Mouse (Mus musculus): ENCODE results near the gene Scnn1a.

Scnn1a gene

GRCm38 (mm10) chr6:125344084-125344483 is 23.6 kb downstream of the Scnn1a start:
- peak; percentile 73 for DNase-seq

GRCm38 (mm10) chr6:125344866-125345265 is 24.4 kb downstream of the Scnn1a start:
- DNase-seq: no peak

- no peak for DNase-seq
Measured at GRCm38 (mm10) chr6:125345625-125346024, 25.2 kb downstream of the Scnn1a start.

GRCm38 (mm10) chr6:125346029-125346428 is 25.6 kb downstream of the Scnn1a start:
- DNase-seq: no peak

- no peak for DNase-seq
Measured at GRCm38 (mm10) chr6:125348721-125349574, 28.5 kb downstream of the Scnn1a start, which contains the start of gene Tnfrsf1a. Gene Tnfrsf1a, plus strand, starts transcription at chr6:125349362.

- DNase-seq: peak; percentile 75
Measured at GRCm38 (mm10) chr6:125349575-125350230, 29.2 kb downstream of the Scnn1a start.

- no peak for DNase-seq
Measured at GRCm38 (mm10) chr6:125350231-125350994, 30.0 kb downstream of the Scnn1a start.

GRCm38 (mm10) chr6:125350995-125351324 is 30.5 kb downstream of the Scnn1a start:
- DNase-seq: no peak

- DNase-seq: peak; percentile 65
Measured at GRCm38 (mm10) chr6:125351368-125352045, 31.0 kb downstream of the Scnn1a start.

GRCm38 (mm10) chr6:125352046-125352384 is 31.6 kb downstream of the Scnn1a start:
- no peak for DNase-seq

GRCm38 (mm10) chr6:125352811-125353210 is 32.4 kb downstream of the Scnn1a start:
- no peak for DNase-seq

GRCm38 (mm10) chr6:125353221-125353620 is 32.8 kb downstream of the Scnn1a start:
- no peak for DNase-seq

GRCm38 (mm10) chr6:125353655-125354054 is 33.2 kb downstream of the Scnn1a start:
- DNase-seq: no peak

GRCm38 (mm10) chr6:125354352-125355151 is 34.1 kb downstream of the Scnn1a start:
- peak; percentile 69 for DNase-seq

GRCm38 (mm10) chr6:125355197-125355741 is 34.8 kb downstream of the Scnn1a start:
- DNase-seq: no peak

- no peak for DNase-seq
Measured at GRCm38 (mm10) chr6:125356264-125356663, 35.8 kb downstream of the Scnn1a start.

- DNase-seq: no peak
Measured at GRCm38 (mm10) chr6:125357334-125357733, 36.9 kb downstream of the Scnn1a start.

GRCm38 (mm10) chr6:125359999-125360398 is 39.5 kb downstream of the Scnn1a start:
- DNase-seq: no peak

- DNase-seq: no peak
Measured at GRCm38 (mm10) chr6:125360846-125361245, 40.4 kb downstream of the Scnn1a start.

- peak; percentile 60 for DNase-seq
Measured at GRCm38 (mm10) chr6:125361467-125362291, 41.2 kb downstream of the Scnn1a start.

GRCm38 (mm10) chr6:125363021-125363420 is 42.6 kb downstream of the Scnn1a start:
- no peak for DNase-seq

Measured in lung, postnatal 14 days (tissue).